10 mouse cellular contexts compared by ENCODE assay signal in genomic region chr4:148878984-148879610, GRCm38 (mm10).
DNase-seq lines count a peak whose midpoint lies in the region; ATAC-seq and TF ChIP-seq lines count a peak whose summit lies in the region.
"Had no signal": no experiment of that assay in that cellular context is flagged by ENCODE, and none has a peak within 500 bp of the region (broad histone marks: within the 10 kb centered on the region; RNA-seq: fewer than 3 reads in every experiment).

No protein-coding gene starts in this region.

- no peaks in the 10 kb centered on the region for H3K79me2 ChIP-seq in myocyte (ENCODE audit: control insufficient read depth, insufficient read depth)

- H3K27me3 ChIP-seq in intestine, embryonic 15.5 days (replicated peaks) = no peaks in the 10 kb centered on the region
- no peaks in the 10 kb centered on the region for H3K27me3 ChIP-seq in intestine, postnatal 0 days (replicated peaks; ENCODE audit: control insufficient read depth, insufficient read depth, low read length)
- H3K27me3 ChIP-seq in heart, embryonic 10.5 days (ENCODE audit: insufficient read depth, poor library complexity, severe bottlenecking) = peaks cover 13% of the 10 kb centered on the region; the same call in 1 of the 2 replicates
- H3K27me3 ChIP-seq in liver, embryonic 13.5 days = peaks cover 79% of the 10 kb centered on the region
- peaks cover 26% of the 10 kb centered on the region for H3K27me3 ChIP-seq in myocyte (ENCODE audit: control insufficient read depth, insufficient read depth, insufficient read length)

- no peak for TF ChIP-seq CTCF in intestine, postnatal 0 days (IDR thresholded peaks at IDR 0.05; ENCODE audit: low read depth)

- H3K9me3 ChIP-seq in intestine, embryonic 15.5 days = no peaks in the 10 kb centered on the region
- H3K9me3 ChIP-seq in intestine, postnatal 0 days (ENCODE audit: control insufficient read depth) = no peaks in the 10 kb centered on the region
- no peaks in the 10 kb centered on the region for H3K9me3 ChIP-seq in heart, embryonic 10.5 days
- no peaks in the 10 kb centered on the region for H3K9me3 ChIP-seq in liver, embryonic 13.5 days (replicated peaks)
- H3K9me3 ChIP-seq: midbrain, embryonic 15.5 days had no signal

- H3K4me2 ChIP-seq in intestine, embryonic 15.5 days (replicated peaks) = 0 out of 2 replicates have a peak overlapping the region, but pooled peaks have one; percentile 1
- no peak overlapping the region for H3K4me2 ChIP-seq in intestine, postnatal 0 days (replicated peaks; ENCODE audit: low read depth)
- H3K4me2 ChIP-seq in liver, embryonic 13.5 days = no peak overlapping the region
- H3K4me2 ChIP-seq in myocyte (ENCODE audit: low read depth) = peak overlapping the region; percentile 30
- H3K4me2 ChIP-seq: midbrain, embryonic 15.5 days had no signal

- H3K4me1 ChIP-seq in intestine, embryonic 15.5 days (replicated peaks) = peaks cover 24% of the 10 kb centered on the region
- H3K4me1 ChIP-seq in intestine, postnatal 0 days (replicated peaks; ENCODE audit: control insufficient read depth, insufficient read depth, low read length) = no peaks in the 10 kb centered on the region
- H3K4me1 ChIP-seq in heart, embryonic 10.5 days = peaks cover 88% of the 10 kb centered on the region
- H3K4me1 ChIP-seq in liver, embryonic 13.5 days (replicated peaks) = peaks cover 22% of the 10 kb centered on the region

- no peak overlapping the region for H3ac ChIP-seq in myocyte (ENCODE audit: control insufficient read depth, insufficient read length)

- 55% methylated on average over 11 of the region's 11 CpGs for WGBS in intestine, embryonic 15.5 days
- WGBS in intestine, postnatal 0 days = 37% methylated on average over 11 of the region's 11 CpGs
- WGBS in heart, embryonic 10.5 days = 22% methylated on average over 11 of the region's 11 CpGs
- WGBS in liver, embryonic 13.5 days (ENCODE audit: insufficient replicate concordance) = 25% methylated on average over 11 of the region's 11 CpGs

- no peak overlapping the region for H3K27ac ChIP-seq in intestine, embryonic 15.5 days
- H3K27ac ChIP-seq in intestine, postnatal 0 days (ENCODE audit: low read depth, low read length) = no peak overlapping the region
- peak overlapping the region; percentile 85 for H3K27ac ChIP-seq in heart, embryonic 10.5 days
- no peak overlapping the region for H3K27ac ChIP-seq in liver, embryonic 13.5 days
- H3K27ac ChIP-seq: midbrain, embryonic 15.5 days had no signal

- ATAC-seq in intestine, embryonic 15.5 days = peak; percentile 27
- ATAC-seq in intestine, postnatal 0 days = no peak
- peak; percentile 77 for ATAC-seq in liver, embryonic 13.5 days (ENCODE audit: low read depth)
- ATAC-seq: midbrain, embryonic 15.5 days had no signal

- DNase-seq in heart, embryonic 10.5 days (ENCODE audit: low spot score) = no peak
- DNase-seq in liver, embryonic 13.5 days = no peak
- no peak for DNase-seq in cerebellum, postnatal 14 days
- DNase-seq in T-cell, adult 2 months (ENCODE audit: low spot score) = no peak
- no peak for DNase-seq in kidney, adult 9 months
- DNase-seq: kidney, postnatal 36 days had no signal

- no peak overlapping the region for H3K9ac ChIP-seq in intestine, embryonic 15.5 days
- no peak overlapping the region for H3K9ac ChIP-seq in intestine, postnatal 0 days (ENCODE audit: low read depth, low read length)
- H3K9ac ChIP-seq in liver, embryonic 13.5 days = no peak overlapping the region
- H3K9ac ChIP-seq: midbrain, embryonic 15.5 days had no signal

- no peak for TF ChIP-seq POLR2A in myocyte (IDR thresholded peaks at IDR 0.05; ENCODE audit: insufficient read length, low read depth)

- no peak overlapping the region for H3K4me3 ChIP-seq in intestine, embryonic 15.5 days (replicated peaks)
- no peak overlapping the region for H3K4me3 ChIP-seq in intestine, postnatal 0 days (ENCODE audit: low read depth, low read length)
- peak overlapping the region; percentile 25 for H3K4me3 ChIP-seq in heart, embryonic 10.5 days
- no peak overlapping the region for H3K4me3 ChIP-seq in liver, embryonic 13.5 days (replicated peaks)
- no peak overlapping the region for H3K4me3 ChIP-seq in myocyte
- H3K4me3 ChIP-seq: midbrain, embryonic 15.5 days had no signal

- H3K36me3 ChIP-seq in intestine, embryonic 15.5 days = no peaks in the 10 kb centered on the region
- H3K36me3 ChIP-seq in intestine, postnatal 0 days (ENCODE audit: control insufficient read depth, insufficient read depth) = no peaks in the 10 kb centered on the region
- 0 out of 2 replicates have a peak, but pooled peaks cover 2% of the 10 kb centered on the region for H3K36me3 ChIP-seq in heart, embryonic 10.5 days
- H3K36me3 ChIP-seq in liver, embryonic 13.5 days = no peaks in the 10 kb centered on the region
- no peaks in the 10 kb centered on the region for H3K36me3 ChIP-seq in myocyte (ENCODE audit: control insufficient read depth, insufficient read depth)
- H3K36me3 ChIP-seq: midbrain, embryonic 15.5 days had no signal

TF ChIP-seq in myocyte, 11 proteins besides CTCF, POLR2A, EP300 and RAD21:
- peak in 1 of 3 experiments; percentile 77 for TF ChIP-seq MYOD1 (IDR thresholded peaks at IDR 0.05; ENCODE audit: control insufficient read depth in 1 of 3, insufficient read length in 2 of 3, low read depth in 2 of 3)
- no peak for TF ChIP-seq TCF12 (IDR thresholded peaks at IDR 0.05; ENCODE audit: insufficient read depth, poor library complexity, severe bottlenecking)
- TF ChIP-seq MYOG (IDR thresholded peaks at IDR 0.05; ENCODE audit: control insufficient read depth in 1 of 3, insufficient read depth in 1 of 3, insufficient read length in 2 of 3, low read depth in 2 of 3) = peak in 1 of 3 experiments; percentile 71
- TF ChIP-seq CEBPB (IDR thresholded peaks at IDR 0.05; ENCODE audit: insufficient read depth, poor library complexity, severe bottlenecking) = no peak
TF ChIP-seq in myocyte: peak in this region for 2.

Comparison
In these comparisons a context has a peak if more than half of its experiments do, and no peak if none do; other contexts are left out.
1. H3K4me2 ChIP-seq: peak in intestine, embryonic 15.5 days (single experiment) and myocyte (single experiment); none in intestine, postnatal 0 days (single experiment) and liver, embryonic 13.5 days (single experiment).